Mouse (Mus musculus): ENCODE data around the gene Zmynd15.
A peak's percentile ranks its signal among the peaks of the same experiment; 100 is the strongest.

DNA sequence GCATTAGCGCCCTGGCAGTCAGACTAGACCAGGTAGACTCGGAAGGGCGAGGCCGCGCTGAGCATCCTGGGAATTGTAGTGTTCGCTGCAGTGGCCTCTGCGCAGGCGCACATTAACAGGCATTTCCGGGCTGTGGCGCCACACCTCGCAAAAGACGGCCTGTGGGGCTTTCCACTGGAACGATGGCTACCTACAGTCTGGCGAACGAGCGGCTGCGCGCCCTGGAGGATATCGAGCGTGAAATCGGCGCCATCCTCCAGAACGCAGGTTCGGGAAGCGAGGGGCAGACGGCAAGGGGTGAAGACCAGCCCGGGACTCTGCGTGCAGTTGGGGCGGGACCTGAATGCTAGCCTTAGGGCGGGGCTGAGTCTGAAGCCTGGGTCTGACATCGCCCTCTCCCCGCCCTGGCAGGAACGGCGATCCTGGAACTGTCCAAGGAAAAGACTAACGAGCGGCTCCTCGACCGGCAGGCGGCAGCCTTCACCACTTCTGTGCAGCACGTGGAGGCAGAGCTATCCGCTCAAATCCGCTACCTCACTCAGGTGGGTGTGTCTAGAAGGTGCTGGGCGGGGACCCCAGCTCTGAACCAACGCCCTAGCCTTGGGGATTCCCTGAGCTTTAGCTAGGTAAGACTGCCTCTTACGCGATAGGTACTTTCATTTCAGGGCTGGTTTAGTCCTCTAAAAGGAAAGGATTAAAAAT lies 7.3 kb upstream of the Zmynd15 start, which contains the start of gene Med11:
- TF ChIP-seq CTCF (conservative IDR thresholded peaks at IDR 0.05; ENCODE audit: low read length) (peak; percentile 56), NANOG (IDR thresholded peaks at IDR 0.05; ENCODE audit: borderline replicate concordance, low read length) (no peak)
